Mouse (Mus musculus) thymus, postnatal 10 days (tissue): ENCODE data around the gene Msrb1.
"Not testable (repeated sequence)": the region's sequence is repeated elsewhere in the genome, so short reads cannot be mapped to it uniquely, and the experiment has no call there.

Source experiments
- DNase-seq, 2 experiments: peaks; one replicate each; pipeline ENCODE4 v3.0.0; 2021; ENCODE audit warnings: low spot score in 2 of 2

Msrb1 gene

GRCm38 (mm10) chr17:24736330-24737051, at the start of gene Msrb1:
TSS of gene Msrb1 (plus strand) at chr17:24736642.
- peak; percentile 93 to 97 for DNase-seq

- DNase-seq: peak; percentile 42 to 47
Measured at GRCm38 (mm10) chr17:24687146-24687595, 49.3 kb upstream of the Msrb1 start.

- DNase-seq: no peak
Measured at GRCm38 (mm10) chr17:24687599-24687998, 48.8 kb upstream of the Msrb1 start.

GRCm38 (mm10) chr17:24689251-24690081, 47.0 kb upstream of the Msrb1 start, which contains the start of gene Syngr3:
TSS of gene Syngr3 (minus strand) at chr17:24689955.
- no peak for DNase-seq

DNA sequence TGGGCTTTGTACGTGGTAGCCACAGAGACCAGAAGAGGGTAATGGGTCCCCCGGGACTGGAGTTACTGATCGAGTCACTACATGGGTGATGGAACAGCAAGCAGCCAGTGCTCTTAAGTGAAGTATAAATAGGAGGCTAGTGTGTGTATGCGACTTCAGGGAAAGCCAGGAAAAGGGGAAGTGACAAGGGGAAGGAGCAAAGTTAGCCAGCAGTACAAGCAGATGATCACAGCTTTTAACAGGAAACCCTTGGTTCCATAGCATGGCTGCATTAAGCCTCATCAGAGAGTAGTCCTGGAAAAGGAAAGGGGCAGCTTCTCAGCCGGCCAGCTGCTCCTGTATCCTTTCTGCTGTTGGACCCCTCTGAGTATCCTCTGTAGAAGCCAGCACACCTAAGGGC, 44.1 kb upstream of the Msrb1 start:
- no peak for DNase-seq

DNA sequence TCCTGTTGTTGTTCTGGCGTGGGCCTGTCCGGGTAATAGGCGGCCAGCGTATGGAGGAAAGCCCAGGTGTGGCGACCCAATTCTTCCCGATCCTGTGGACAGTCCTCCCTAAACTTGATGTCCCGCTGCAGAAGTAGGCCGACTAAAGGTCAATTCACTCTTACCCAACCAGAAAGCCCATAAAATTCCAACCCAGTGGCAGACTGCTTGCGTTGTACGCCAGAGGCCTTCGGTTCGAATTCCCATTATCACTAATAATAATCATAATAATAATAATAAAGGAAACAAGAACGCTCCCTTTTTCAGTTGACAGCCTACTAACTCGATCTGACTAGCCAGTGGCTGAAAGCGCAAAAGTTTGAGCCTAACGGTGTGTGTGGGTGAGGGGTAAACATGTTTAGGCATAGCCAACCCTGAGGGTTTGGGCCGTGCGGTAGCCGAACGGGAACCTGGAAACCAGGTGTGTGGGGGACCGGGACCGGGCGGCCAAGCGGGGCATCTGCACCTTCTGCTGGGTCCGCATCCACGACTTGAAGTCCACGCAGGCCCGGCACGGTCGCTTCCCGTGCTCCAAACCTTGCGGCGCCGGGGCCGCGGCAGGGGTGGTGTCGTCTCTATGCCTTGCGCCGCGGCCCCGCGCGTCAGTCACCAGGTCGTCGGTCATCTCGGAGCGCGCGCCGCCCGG, 41.0 kb upstream of the Msrb1 start:
- DNase-seq: no peak

GRCm38 (mm10) chr17:24696011-24696697, 40.3 kb upstream of the Msrb1 start, which contains the start of the genes Gfer and Noxo1:
TSS of gene Gfer (minus strand) at chr17:24696156.
TSS of gene Noxo1 (plus strand) at chr17:24696234.
- DNase-seq: peak; percentile 71 to 84

- no peak for DNase-seq
Measured at GRCm38 (mm10) chr17:24697985-24698384, 38.5 kb upstream of the Msrb1 start.

GRCm38 (mm10) chr17:24698715-24699114, 37.7 kb upstream of the Msrb1 start:
- DNase-seq: no peak

DNA sequence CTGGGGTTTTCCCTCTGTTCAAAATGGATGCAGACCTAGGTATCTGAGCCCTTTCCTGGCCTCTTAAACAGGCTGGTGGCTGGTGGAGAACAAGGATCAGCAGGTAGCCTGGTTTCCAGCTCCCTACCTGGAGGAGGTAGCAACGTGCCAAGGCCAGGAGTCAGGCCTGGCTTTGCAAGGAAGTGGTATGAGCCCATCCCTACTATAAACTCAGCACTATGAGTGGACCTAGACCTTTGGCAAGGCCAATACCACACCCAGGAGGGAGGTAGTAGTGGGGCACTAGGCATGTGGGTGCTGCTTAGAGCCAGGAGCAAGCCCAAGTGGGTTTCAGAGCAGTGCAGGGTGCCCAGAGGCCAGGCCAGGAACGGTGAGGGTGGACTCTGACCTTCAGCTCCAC, 37.0 kb upstream of the Msrb1 start:
- no peak for DNase-seq

- DNase-seq: no peak
Measured at GRCm38 (mm10) chr17:24701251-24701650, 35.2 kb upstream of the Msrb1 start.

GRCm38 (mm10) chr17:24705821-24706220, 30.6 kb upstream of the Msrb1 start:
- no peak for DNase-seq

DNA sequence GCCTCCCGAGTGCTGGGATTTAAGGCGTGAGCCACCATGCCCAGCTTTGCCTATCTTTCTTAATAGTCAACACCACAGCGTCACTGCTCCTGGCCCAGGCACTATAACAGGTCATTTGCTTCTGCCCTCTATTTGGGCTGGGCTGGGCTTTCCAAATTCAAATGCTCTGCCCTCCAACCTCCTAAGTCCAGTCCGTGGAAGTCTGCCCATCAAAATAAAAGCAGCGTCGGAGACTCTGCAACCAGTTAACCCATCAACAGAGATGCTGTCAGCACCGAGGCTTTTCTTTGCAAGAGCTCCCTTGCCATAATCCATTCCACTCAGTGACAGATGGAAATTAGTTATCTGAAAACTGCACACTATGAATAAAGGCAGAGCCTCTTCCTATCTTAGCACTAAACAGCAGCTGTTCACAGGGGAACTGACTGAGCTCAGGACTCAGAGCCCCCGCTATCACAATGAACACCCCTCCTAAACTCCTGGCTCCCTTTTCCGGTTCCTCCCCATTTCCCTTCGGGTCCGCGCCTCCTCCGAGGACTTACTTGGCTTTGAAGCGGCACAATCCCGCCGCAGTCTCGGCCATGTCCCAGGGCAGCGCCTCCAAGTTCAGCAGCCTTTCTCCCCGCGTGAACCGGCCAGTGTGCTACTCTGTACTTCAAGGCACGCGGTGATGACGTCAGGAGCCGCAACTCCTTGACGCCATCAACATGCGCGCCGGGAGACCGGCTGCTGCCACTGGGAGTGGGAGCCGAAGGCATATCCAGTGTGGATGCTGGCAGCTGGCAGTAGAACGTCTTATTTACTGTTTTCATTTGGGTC, 29.3 kb upstream of the Msrb1 start, which contains the start of gene Tbl3:
Tbl3 (minus strand) TSS at position 679 of the 819 bp plus-strand sequence.
- DNase-seq: peak; percentile 86 to 88

- DNase-seq: no peak
Measured at GRCm38 (mm10) chr17:24707801-24708425, 28.5 kb upstream of the Msrb1 start.

GRCm38 (mm10) chr17:24708646-24709045, 27.8 kb upstream of the Msrb1 start:
- peak in 1 of 2 experiments; percentile 29 for DNase-seq

GRCm38 (mm10) chr17:24715556-24715955, 20.9 kb upstream of the Msrb1 start:
- DNase-seq: no peak

GRCm38 (mm10) chr17:24716166-24716682, 20.2 kb upstream of the Msrb1 start:
- no peak for DNase-seq

DNA sequence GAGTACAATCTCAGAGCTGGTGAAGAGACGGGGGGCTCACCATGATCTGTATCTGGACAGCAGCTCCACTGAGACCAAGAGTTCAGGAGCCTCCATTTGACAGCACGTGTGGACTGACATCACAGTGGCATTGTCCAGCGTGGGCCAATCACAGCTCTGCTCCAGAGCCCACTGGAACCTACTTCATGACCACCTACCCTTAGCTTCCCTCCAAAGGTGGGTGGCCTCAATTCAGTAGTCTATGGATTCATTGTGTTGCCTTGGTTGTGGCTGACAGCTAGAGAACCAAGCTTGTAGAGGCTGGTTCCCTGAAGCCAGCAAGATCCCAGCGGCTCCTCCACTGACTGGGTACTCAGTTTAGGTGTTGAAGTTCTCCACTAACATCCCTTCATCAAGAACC, 18.5 kb upstream of the Msrb1 start, which contains the start of the genes Rnf151 and Rps2:
Rnf151 (minus strand) TSS at position 121 of the 400 bp plus-strand sequence.
Rps2 (plus strand) TSS at position 174 of the 400 bp plus-strand sequence.
- no peak for DNase-seq

DNA sequence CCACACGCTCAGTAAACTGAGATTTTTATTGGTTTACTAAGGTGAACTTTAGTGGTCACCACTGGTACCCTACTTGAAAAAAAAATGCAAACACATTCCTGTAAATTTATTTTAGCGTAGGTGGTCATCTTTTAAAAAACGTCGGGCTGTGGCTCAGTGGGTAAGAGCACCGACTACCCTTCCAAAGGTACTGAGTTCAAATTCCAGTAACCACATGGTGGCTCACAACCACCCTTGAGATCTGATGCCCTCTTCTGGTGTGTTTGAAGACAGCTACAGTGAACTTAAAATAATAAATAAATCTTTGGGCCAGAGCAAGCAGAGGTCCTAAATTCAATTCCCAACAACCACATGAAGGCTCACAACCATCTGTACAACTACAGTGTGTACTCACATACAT, 17.5 kb upstream of the Msrb1 start:
- DNase-seq: not testable (repeated sequence)
